In genomic region chr10:84768766-84769165, GRCm38 (mm10) we compare ENCODE assay signal across 12 mouse cellular contexts. TPM values are rescaled to one million over a fixed set of nuclear protein-coding genes. Genes with fewer than 3 reads are reported as not detected.
"Had no signal": no experiment of that assay in that cellular context is flagged by ENCODE, and none has a peak within 500 bp of the region (broad histone marks: within the 10 kb centered on the region; RNA-seq: fewer than 3 reads in every experiment).

No protein-coding gene starts in this region.

- DNase-seq: kidney, adult 2 months; kidney, postnatal 14 days; layer of hippocampus, postnatal 36 days; liver; liver, embryonic 13.5 days; liver, postnatal 0 days; lung, postnatal 14 days; thymus, postnatal 14 days had no signal

- ATAC-seq: liver, postnatal 0 days had no signal

RNA-seq across cellular contexts. Expression of gene Rfx4, which starts 12.9 kb away (rescaled TPM):
- total RNA-seq: megakaryocyte-erythroid progenitor cell, adult 5-6 weeks had no signal
- polyA plus RNA-seq: liver, embryonic 13.5 days; liver, postnatal 0 days; lung, embryonic 15.5 days; macrophage; stomach, embryonic 16.5 days had no signal
